In the genomic region with DNA sequence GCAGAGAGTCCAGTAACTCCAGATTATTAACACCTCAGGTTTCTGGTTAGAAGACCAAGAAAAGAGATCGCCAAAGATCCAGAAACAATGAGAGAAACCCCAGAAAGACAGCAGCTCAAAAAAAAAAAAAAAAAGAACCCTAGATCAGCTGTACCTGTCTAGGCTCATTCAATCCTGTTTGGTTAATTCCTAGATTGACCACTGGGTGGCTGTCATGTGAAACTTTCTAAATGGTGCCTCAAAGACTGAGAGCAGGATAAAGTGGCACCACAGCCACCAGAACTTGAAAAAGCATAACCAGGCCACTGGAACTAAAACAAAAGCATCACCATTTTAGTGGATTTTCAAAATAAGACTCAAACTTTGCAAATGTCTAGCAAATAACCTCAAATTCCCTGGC, we compare ENCODE assay signal across 9 mouse cellular contexts.
DNase-seq lines count a peak whose midpoint lies in the region; ATAC-seq lines count a peak whose summit lies in the region.
"Had no signal": no experiment of that assay in that cellular context is flagged by ENCODE, and none has a peak within 500 bp of the region (broad histone marks: within the 10 kb centered on the region; RNA-seq: fewer than 3 reads in every experiment).

No protein-coding gene starts in this region.

- no peak for ATAC-seq in embryonic facial prominence, embryonic 14.5 days (ENCODE audit: low read depth)
- ATAC-seq in monocyte, adult 5-6 weeks (replicated peaks; ENCODE audit: insufficient number of reproducible peaks, low FRiP score, low TSS enrichment, poor library complexity, severe bottlenecking): no peak

- H3K9ac ChIP-seq in embryonic facial prominence, embryonic 14.5 days (ENCODE audit: low read depth, low read length): no peak overlapping the region
- H3K9ac ChIP-seq: limb, embryonic 15.5 days had no signal

- no peak overlapping the region for H3K27ac ChIP-seq in embryonic facial prominence, embryonic 14.5 days (replicated peaks; ENCODE audit: low read depth, low read length)
- H3K27ac ChIP-seq: limb, embryonic 15.5 days had no signal

- 0 out of 2 replicates have a peak, but pooled peaks cover 4% of the 10 kb centered on the region for H3K27me3 ChIP-seq in embryonic facial prominence, embryonic 14.5 days (replicated peaks; ENCODE audit: control insufficient read depth, insufficient read depth, low read length)
- H3K27me3 ChIP-seq: limb, embryonic 15.5 days had no signal

- no peak overlapping the region for H3K4me2 ChIP-seq in embryonic facial prominence, embryonic 14.5 days (ENCODE audit: low read depth, low read length)
- H3K4me2 ChIP-seq: limb, embryonic 15.5 days had no signal

- DNase-seq in gastrocnemius, postnatal 10 days: peak; percentile 8
- DNase-seq in gastrocnemius, adult 8-10 months (ENCODE audit: low spot score in 2 of 2): no peak
- DNase-seq in 416B (ENCODE audit: low read depth): peak; percentile 62
- peak; percentile 55 for DNase-seq in adrenal gland, postnatal 10 days
- DNase-seq in embryonic facial prominence, embryonic 14.5 days (ENCODE audit: low spot score): peak; percentile 56
- peak; percentile 24 to 87 for DNase-seq in layer of hippocampus, adult 18-20 months (ENCODE audit: low spot score in 2 of 2)
- peak; percentile 59 for DNase-seq in mesoderm, embryonic 11.5 days (ENCODE audit: low read depth, low spot score)

- no peaks in the 10 kb centered on the region for H3K4me1 ChIP-seq in embryonic facial prominence, embryonic 14.5 days (ENCODE audit: control insufficient read depth, insufficient read depth, low read length)
- H3K4me1 ChIP-seq: limb, embryonic 15.5 days had no signal

- H3K36me3 ChIP-seq in embryonic facial prominence, embryonic 14.5 days (ENCODE audit: control insufficient read depth, insufficient read depth, low read length): no peaks in the 10 kb centered on the region
- H3K36me3 ChIP-seq: limb, embryonic 15.5 days had no signal

- H3K9me3 ChIP-seq in embryonic facial prominence, embryonic 14.5 days (ENCODE audit: control insufficient read depth, low read length): no peaks in the 10 kb centered on the region
- H3K9me3 ChIP-seq: limb, embryonic 15.5 days had no signal

- H3K4me3 ChIP-seq in embryonic facial prominence, embryonic 14.5 days (ENCODE audit: low read depth, low read length): no peak overlapping the region
- H3K4me3 ChIP-seq: limb, embryonic 15.5 days had no signal

- 27% methylated on average over 1 of the region's 1 CpGs for WGBS in embryonic facial prominence, embryonic 14.5 days

Comparison
In these comparisons a context has a peak if more than half of its experiments do, and no peak if none do; other contexts are left out.
1. DNase-seq: peak in gastrocnemius, postnatal 10 days (single experiment), 416B (single experiment), adrenal gland, postnatal 10 days (single experiment), embryonic facial prominence, embryonic 14.5 days (single experiment), layer of hippocampus, adult 18-20 months (2 of 2) and mesoderm, embryonic 11.5 days (single experiment); none in gastrocnemius, adult 8-10 months (0 of 2).